Mouse (Mus musculus) layer of hippocampus, adult 11-12 months (tissue): ENCODE results near the gene Gprc5a.
A peak's percentile ranks its signal among the peaks of the same experiment; 100 is the strongest.

ENCODE experiments used
- DNase-seq: peaks from one replicate; pipeline ENCODE4 v3.0.0; 2022; ENCODE audit warnings: low spot score

Gene Gprc5a

DNA sequence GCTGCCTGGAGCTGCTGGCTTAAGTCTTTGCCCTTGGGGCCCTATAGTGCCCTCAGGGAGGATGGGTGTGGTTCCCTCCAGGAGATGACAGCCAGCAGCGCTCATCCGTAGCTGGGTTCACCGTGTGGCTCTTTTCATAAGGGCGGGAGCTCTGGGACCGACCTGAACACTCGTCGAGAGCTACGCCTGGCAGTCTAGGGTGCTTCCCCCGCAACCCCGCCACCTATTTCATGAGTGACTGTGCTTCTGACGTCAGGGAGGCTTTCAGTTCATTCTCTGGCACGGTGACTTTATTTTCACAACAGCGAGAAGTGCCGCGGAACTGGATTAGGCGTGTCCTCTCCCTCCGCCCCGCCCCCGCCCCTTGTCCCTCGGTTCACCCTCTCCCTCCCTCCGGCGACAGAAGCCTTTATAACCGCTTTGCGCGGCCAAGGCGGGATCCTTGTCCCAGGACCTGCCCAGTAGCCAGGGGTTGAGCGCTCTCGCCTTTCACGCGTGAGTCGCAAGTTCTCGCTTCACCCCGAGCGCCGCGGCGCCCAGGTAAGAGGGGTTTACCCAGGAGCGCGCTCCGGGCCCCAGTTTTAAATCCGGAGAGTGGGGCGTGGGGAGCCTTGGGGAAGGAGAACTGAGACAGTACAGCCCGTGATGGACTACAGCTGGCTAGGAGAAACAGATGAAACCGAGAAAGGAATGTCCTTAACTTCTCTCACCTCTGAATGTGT, at the start of gene Gprc5a:
TSS of gene Gprc5a (plus strand) at position 416 of the 722 bp plus-strand sequence.
- DNase-seq, result no peak

DNA sequence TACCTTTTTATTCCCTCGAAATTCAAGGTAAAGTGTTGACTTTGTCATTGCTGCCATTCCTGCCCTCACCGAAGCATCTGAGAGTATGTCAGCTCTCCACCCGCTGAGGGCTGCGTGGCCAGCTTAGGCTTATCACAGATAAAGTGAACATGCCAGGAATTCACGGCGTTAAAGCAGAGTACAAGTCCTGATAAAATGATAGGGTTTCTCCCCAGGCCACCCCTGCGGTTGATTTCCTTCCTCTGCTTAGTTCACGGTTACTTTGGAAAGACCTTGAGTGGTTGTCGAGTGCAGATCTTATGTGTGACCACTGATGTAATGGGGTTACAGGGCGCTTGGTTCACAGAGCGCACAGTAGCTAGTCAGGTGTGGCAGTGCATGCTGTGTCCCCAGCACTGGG, 48.2 kb upstream of the Gprc5a start:
- no peak for DNase-seq

DNA sequence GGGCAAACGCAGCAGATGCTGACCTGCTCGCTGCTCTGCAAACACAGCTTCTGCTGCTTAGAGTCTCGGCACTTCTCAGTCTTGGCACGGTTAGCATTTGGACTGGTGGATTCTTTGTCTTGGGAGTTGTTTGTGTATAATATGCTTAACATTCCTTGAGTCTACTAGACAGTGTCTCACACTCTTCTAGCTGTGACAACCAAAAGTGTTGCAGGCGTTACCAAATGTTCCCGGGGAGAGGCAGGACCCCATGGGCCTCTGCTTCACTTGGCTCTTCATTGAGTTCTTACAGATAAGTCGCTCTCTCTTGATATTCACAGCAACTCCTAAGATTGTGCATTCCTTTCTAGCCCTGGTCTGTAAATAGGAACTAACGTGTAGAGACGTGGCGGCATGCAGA, 45.9 kb upstream of the Gprc5a start:
- no peak for DNase-seq

DNA sequence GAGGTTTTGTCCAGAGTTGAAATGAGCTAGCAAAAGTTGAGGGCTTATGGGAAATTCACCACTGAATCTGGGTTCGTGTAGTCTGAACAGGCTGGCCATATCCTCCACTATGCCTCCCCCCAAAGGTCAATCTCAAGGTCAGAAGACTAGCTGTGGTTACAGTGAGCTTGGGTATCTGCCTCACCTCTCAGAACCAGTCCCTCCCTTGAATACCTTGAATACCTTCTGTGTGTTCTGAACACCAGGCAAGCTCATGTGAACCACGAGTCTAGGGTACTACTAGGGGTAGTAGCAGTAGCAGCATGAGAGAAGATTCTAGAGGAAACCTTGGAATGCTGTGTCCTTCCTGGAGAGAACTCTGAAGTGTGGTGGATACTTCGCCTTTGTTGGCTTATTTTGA, 43.8 kb upstream of the Gprc5a start:
- DNase-seq, result no peak

DNA sequence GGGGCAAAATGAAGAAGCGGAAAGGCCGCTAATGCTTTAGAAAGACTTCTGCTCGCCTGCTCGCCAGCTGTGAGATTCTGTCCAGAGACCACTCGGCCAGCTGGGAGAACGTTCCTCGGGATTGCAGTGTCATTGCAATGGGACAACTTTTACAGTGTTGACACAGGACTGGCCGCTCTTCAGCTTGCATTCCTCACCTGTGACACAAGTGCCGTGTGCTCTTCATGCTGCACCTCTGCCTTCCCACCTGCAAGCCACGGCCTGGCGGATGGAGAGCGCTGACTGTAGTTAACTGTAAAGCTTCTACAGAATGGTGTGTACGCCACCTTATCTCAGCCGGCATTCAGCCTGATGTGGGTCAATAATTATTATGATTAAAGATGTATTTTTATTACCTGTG, 42.1 kb upstream of the Gprc5a start:
- no peak for DNase-seq

DNA sequence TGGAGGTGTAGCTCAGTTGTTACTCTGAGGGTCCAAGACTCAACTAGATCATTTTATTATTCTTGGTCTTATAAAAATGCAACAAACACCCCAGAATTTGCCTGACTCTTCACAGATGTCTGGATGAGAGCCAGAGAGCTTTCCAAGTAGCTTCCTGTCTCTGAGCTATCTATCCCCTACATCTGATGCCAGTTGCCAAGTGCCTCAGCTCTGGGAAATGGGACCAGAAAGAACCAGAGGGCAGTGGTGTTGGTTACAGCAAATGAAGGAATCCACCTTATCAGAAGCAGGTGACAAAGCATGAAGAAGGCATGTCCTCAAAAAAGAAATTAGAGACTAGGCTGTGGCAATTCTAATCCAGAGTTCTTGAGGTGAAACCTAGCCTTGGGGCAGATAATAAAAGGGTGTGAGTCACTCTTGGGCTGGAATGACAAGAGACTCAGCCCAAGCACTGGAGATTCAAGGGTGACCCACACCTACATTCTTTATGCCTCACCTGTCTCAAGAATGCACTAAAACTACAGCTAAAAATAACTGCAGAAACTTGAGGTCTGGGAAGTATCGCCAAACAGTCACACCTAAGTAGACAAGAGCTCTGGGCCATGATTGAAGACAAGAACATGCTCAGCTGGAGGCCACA, 40.5 kb upstream of the Gprc5a start:
- no peak for DNase-seq

DNA sequence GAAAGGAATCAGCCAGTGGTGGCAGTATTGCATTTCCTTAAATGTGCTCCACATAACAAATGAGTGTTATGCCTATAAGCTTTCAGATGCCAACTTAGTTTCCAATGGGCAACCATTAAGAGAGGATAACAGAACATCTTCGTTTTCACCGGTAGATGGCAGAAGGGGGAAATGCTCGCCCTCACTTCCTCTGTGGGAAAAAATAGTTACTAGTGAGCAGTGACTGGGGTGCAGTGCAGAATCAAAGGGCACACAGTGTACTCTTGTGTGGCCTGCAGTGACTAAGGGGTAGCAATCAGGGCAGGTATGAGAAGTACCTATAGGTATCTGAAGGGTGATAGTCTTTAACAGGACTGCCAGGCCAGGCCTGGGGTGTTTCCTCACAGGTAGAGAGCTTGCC, 39.2 kb upstream of the Gprc5a start:
- DNase-seq, result peak; percentile 35

DNA sequence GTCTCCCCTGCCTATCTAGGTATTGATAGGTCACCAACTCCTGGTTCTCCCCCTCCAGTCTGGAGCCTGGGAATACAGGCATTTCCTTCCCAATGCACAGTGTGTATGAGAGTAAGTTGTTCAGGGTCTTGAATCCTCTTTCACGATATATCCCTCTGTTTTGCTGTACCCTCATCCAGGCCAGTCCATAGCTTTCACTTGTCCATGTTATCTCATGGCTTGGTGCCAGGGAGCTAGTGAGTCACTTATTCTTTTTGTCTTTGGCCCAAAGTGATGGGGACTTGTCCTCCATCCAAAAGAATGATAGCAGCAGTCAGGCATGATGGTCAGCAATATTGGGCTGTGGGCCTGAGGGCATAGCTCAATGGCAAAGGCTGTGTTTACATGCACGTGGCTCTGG, 38.7 kb upstream of the Gprc5a start:
- no peak for DNase-seq

DNA sequence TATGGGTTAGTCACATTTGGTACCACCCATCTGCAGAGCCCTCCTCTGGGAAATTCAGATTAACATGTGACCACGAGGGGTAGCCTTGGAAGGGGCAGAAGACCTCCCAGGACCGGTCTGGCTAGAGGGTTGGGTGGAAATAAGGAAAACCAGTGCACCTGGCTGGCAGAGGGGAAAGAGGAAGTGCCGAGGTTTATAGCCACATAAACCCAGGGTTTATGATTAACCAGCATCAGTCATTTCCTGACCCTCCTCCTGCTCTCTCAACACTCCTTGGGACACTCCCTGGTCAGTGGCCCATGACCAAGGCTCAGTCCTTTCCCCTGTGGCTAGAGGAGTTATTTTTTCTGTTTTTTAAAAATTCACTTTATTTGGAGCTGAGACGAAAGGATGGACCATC, 36.2 kb upstream of the Gprc5a start:
- DNase-seq, result no peak

DNA sequence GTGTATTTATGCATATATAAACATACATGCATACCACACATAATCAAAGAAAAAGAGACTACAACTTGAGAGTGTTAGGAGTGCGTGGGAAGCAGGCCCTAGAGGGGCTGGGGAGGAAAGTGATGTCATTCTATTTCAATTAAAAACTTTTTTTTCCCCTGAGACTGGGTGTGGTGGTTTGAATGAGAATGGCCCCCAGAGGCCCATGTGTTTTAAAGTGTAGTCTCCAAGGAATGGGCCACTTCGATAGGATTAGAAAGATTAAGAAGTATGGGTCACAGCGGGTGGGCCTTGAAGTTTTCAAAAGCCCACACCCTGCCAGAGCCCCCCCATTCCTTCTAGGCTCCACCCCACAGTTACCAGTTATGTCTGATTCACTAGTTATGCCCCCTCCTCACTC, 26.8 kb upstream of the Gprc5a start:
- no peak for DNase-seq

DNA sequence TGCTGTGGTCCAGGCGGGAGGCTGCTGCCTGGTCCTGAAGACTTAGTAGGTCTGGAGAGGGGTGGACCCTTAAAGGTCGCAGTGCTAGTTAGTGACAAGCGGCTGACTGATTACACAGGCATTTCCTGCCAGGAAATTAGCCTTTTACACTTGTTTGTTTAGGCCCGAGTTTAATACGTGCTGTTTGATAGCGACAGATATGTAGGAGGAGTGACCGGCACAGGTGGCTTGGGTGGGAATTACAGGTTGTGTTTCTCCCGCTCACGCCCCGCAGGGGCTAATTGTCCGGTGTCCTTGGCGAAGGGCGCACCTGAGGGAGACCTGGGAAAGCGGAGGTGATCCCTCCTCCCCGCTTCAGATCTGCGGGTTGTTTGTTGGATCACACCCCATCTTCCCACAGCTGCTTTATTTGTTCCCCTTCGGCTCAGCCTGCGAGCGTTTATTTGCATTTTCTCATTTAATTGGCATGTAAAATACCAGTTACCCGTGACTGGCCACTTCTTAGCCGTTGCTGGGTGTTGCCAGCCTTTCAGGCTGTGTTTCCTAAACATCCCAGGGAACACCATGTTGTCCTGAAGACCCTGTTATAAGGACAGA, 25.1 kb upstream of the Gprc5a start:
- no peak for DNase-seq

DNA sequence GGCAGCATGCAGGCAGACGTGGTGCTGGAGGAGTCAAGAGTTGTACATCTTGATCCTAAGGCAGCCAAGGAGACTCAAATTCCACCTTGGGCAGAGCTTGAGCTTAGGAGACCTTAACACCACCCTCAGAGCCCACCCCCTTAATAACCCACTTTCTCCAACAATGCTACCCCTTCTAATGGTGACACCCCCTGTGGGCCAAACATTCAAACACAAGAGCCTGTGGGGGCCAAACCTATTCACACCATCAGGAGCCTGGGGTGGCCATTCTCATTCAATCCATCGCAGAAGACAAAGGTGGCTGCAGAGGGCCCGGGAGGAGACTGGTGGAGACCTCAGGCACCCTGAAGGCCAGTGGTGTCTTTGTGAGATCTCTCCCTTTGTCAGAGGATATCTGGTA, 23.5 kb upstream of the Gprc5a start:
- DNase-seq, result no peak

DNA sequence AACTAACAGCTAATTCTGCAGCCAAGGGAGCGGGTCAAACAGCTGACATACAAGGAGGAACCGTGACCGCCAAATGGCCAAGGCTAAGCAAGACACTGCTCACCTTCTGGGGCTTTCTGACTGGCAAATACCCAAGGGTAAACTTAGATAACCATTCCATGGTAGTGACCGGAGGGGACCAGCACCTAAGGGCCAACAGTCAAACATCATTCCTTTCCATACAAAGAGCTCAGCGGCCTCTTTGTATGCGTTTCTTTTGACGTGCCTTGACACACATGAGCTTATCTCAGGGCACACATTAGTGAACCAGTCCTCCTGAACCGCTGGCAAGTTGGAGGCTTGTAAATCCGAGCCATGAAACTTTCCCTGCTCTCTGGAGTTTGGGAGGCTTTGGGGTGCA, 18.2 kb upstream of the Gprc5a start:
- DNase-seq, result no peak

DNA sequence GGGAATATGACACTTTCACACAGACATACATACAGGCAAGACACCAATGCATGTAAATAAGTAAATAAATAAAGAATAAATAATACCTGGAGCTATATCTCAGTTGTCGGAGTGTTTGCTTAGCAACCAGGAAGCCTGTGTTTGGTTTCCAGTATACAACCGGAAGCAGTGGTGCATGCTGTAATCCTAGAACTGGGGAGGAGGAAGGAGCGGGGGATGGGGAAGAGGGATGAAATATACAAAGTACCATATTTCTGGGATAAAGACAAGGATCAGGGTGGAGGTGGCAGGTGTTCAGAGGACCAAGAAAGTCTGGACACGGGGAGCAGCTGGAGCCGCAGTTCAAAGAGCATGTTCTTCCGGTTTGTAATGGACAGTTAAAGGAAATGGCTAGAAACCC, 16.9 kb upstream of the Gprc5a start:
- no peak for DNase-seq

DNA sequence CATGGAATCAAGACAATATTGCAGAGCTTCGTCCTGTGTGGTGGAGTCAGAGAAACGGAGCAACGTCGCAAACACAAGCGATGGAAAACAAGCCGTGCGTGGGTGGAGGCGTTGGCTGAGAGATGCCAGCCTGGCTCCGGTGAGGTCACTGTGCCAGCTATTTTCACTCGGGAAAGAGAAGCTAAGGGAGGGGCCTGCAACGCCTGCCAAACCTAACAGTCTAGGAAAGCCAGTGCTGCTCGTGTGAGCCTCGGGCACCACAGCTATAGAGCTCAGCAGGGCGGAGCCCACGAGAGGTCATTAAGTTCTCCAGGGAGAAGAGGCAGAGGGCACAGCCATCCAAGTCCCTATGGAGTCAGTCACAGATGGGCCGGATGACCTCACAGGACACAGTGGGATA, 16.5 kb upstream of the Gprc5a start:
- peak; percentile 28 for DNase-seq

DNA sequence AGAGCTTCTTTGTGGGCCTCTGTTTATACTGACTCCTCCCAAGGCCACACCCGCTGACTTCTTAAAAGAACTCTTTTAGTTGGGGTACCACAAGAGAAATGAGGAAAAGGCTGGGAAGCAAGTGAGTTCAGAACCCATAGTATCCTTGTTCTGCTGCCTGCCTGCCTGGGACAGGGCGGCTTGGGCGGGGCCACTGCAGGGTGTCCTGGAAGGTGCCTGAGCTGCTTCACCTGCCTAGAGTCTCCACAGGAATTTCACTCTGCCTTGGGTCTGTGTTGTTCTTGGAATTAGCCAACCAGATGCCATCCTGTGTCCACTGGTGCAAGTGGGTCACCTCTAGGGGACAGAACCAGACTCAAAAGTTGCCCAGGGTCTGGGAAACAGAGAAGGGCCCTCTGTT, 11.7 kb upstream of the Gprc5a start:
- DNase-seq, result no peak

DNA sequence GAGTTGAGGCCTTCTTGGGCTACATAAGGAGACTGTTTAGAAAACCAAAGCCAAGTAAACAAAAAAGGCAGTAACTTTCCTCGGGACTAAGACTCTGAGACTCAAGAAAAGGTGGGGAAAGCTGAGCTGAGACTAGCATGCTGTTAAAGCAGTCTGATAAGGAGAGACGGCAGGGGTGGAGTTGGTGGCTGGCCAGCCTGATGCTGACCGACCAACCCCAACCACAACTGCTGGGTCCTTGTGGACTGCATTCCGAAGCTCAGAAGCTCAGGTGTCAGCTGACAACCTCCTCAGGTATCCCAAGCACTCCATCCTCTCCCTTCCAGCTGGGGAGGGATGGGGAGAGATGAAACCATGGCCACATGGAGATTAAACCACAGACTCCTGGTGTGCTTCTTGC, 9.6 kb upstream of the Gprc5a start:
- no peak for DNase-seq

DNA sequence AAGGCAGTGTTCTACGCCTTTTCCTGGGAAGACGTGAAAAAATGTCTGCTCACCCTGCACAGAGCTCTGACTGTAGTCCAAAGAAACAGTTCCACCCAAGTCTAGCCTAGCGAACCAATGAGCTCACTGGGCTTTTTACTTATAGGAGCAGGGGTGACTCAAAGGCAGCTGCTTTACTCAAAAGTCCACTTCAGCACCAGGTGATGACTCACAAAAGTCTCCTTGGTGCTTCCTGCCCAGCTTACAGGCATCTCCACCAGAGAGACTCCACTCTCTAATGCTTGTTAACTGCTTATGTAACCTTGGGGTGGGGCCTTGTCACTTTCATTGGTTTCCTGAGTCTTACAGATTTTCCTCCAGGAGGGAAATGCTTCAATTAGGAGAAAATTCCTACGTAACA, 4.7 kb upstream of the Gprc5a start:
- DNase-seq, result no peak

DNA sequence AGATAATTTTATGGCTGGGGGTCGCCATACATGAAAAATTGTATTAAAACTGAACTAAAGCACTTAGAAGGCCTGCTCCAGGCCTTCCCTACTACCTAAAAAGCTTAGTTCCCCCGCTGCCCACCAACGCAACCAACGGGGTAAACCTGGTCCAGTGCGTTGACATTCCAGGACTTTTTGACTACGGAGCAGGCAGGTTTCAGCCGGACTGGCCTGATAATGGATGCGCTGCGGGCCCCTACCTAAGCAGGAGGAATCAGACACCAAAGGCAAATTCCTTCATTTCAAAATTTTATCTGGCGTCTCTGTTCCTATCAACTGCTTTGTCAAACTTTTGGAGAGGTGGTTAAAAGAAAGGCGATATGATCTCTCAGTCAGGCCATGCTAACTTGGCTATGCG, 830 bp upstream of the Gprc5a start:
- no peak for DNase-seq

DNA sequence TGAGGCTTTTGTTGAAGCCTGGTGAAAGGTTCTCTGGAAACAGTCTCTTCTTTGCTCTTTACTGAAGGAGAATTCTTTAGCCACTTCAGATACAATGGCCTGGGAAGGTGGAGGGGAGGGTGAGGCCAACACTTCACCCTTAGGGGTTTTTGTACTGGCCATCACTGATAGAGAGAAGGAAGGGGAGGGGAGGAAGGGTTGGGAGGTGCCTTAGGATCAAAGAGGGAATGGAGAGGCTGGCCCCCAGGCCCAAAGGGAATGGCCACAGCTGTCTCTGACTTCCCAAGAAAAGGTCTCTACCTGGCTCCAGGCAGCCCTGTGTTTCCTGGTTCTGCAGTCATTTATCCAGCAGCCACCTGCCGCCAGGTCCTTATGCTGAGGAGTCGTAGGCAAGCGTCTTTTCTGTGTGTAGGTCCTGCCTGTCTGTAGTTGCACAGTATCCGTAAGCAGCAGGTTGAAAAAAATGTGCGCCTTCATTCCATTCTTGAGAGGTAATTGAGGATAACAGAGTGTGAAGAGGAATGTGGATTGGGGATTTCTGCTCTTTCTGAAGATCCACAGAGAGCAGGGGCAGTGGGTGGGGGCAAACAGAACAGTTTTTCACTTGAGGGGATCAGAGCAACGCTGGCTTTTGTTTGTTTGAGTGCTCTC, 1.5 kb downstream of the Gprc5a start:
- no peak for DNase-seq

DNA sequence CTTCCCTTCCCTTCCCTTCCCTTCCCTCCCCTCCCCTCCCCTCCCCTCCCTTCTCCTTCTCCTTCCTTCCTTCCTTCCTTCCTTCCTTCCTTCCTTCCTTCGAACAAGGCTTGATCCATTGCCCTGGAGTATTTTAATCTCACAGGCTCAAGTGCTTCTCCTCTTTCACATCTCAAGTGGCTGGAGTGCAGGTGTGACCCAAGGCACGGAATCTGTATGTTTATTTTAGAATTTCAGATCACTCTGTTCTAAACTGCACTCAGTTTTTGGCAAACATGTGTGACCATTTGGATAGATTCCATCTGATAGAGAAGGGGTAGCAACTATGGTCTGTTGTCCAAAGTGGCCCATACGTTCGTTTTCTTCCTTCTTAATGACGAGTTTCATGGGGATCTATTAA, 2.8 kb downstream of the Gprc5a start:
- DNase-seq, result no peak

DNA sequence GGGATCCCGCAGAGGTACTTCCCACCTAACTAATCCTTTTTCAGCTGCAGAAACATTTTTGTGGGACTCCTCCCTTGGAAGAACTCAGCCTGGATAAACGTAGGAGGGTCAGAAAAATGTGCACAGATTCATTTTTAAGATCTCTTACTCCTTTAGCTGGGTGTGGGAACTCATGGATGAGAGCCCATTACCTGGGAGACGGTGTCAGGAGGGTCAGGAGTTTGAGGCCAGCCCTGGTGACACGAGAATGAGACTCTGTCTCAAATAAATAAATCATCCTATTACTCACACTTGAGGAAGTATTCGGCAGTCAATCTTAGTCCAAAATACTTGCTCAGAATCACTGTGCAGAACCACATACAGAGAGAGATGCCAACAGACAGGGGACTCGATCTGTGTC, 4.4 kb downstream of the Gprc5a start:
- no peak for DNase-seq

DNA sequence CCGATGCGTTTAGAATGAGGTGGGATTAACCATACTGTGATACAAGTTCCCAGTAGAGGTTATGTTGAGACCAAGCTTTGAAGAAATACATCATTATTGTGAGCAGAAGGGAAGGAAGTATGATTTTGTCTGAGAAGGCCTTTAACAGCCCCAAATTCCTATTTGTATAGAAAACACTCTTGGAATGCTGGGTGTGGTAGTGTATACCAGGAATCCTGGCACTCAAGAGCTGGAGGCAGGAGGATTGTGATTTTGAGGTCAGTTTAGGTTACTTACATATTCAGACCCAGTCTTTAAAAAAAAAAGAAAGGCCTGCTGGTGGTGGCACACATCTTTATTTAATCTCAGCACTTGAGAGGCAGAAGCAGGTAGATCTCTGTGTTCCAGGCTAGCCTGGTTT, 4.9 kb downstream of the Gprc5a start:
- DNase-seq, result no peak
